Mouse (Mus musculus) midbrain, embryonic 14.5 days (tissue): Measurements from ENCODE around the gene Chchd3. TPM values are rescaled to one million over a fixed set of nuclear protein-coding genes. Genes with fewer than 3 reads are reported as not detected.

Source experiments
- ATAC-seq: fragments of 200-750 bp; cut with Nextera tagmentation; 2 replicates; pipeline ENCODE4 v1.8.0; 2017; ENCODE audit warnings: moderate number of reproducible peaks, moderate library complexity; ENCODE audit not compliant: low FRiP score, low TSS enrichment
- DNase-seq: peaks from one replicate; pipeline ENCODE4 v3.0.0-alpha.2; 2015
- H3K27ac ChIP-seq: fragments of 300-500 bp; sonication (generic); replicated peaks from 2 replicates; pipeline ENCODE4 v1.5.1; 2014; ENCODE audit warnings: mild to moderate bottlenecking, low read depth, low read length, moderate library complexity
- H3K27me3 ChIP-seq: fragments of 300-500 bp; sonication (generic); 2 replicates; pipeline ENCODE4 v1.6.1; 2014; ENCODE audit warnings: low read length, control low read depth, mixed read lengths; ENCODE audit not compliant: control insufficient read depth, insufficient read depth
- H3K36me3 ChIP-seq: fragments of 300-500 bp; sonication (generic); 2 replicates; pipeline ENCODE4 v1.6.1; 2014; ENCODE audit warnings: low read length, control low read depth; ENCODE audit not compliant: control insufficient read depth, insufficient read depth
- H3K4me1 ChIP-seq: fragments of 300-500 bp; sonication (generic); 2 replicates; pipeline ENCODE4 v1.6.1; 2014; ENCODE audit warnings: mild to moderate bottlenecking, antibody characterized with exemption, low read length, control low read depth; ENCODE audit not compliant: control insufficient read depth, insufficient read depth
- H3K4me2 ChIP-seq: fragments of 300-500 bp; sonication (generic); 2 replicates; pipeline ENCODE4 v1.6.1; 2014; ENCODE audit warnings: mild to moderate bottlenecking, low read length, moderate library complexity
- H3K4me3 ChIP-seq: fragments of 300-500 bp; sonication (generic); replicated peaks from 2 replicates; pipeline ENCODE4 v1.5.1; 2014; ENCODE audit warnings: low read depth, low read length
- H3K9ac ChIP-seq: fragments of 300-500 bp; sonication (generic); replicated peaks from 2 replicates; pipeline ENCODE4 v1.6.1; 2014; ENCODE audit warnings: mild to moderate bottlenecking, low read length, moderate library complexity
- H3K9me3 ChIP-seq: fragments of 300-500 bp; sonication (generic); 2 replicates; pipeline ENCODE4 v1.6.1; 2016; ENCODE audit warnings: low read length, control low read depth, mixed read lengths; ENCODE audit not compliant: control insufficient read depth
- WGBS: fragments of 180-500 bp; shearing (Covaris S2); extraction: QIAGEN DNeasy Blood & Tissue Kit; methylation state at CpG from one replicate; pipeline ENCODE4 v1.1.7; 2014; 5-methylcytosine and 5-hydroxymethylcytosine counted together
- polyA plus RNA-seq: library from polyadenylated mRNA; unstranded; fragments of >200 nt; fragmentation: Nextera tagmentation; extraction: Ambion mirVana; gene quantifications from 2 replicates; pipeline ENCODE4 v1.2.1, GENCODE M21; 2014

The Chchd3 gene
- polyA plus RNA-seq, 1 experiment from 2014 or later = 110 TPM

DNA sequence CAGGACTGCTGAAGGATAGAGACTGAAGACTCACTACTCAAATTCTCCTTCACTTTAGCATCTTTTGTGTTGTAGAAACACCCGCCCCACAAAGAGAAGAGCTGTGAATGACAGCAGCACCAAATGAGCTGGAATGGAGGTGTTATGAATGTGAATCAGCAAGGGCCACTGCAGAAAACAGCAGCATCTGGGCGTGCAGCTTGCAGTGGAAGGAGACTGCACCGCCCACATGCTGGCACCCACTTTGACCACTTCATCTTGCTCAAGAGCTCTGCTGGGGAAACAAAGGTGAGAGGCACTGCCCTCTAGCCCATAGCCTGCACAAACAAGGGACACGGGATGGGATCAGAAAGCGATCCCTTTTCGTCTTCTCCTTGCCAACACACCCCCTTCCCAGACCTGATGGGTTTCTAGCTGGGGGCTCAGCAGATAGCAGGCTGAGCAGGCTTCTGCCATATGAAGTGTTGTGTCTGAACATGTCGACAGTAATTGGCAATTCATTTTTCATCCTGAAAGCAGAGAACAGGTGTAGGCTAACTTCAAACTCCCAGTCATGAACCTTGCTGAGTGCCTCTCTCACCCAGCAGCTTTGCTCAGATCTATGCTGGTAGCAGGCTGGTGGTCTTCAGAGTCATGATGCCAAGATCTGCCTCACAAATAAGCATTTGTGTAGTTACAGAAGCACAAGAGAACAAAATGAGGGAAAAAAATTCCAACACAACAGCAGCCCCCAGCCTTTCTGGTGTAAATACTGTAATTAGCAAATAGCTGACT lies 222.7 kb downstream of the Chchd3 start:
- H3K27ac ChIP-seq = peak overlapping the region; percentile 22
- H3K9ac ChIP-seq = no peak overlapping the region
- DNase-seq (no peak), ATAC-seq (no peak)
- WGBS = 69% methylated on average over 7 of the region's 7 CpGs
- H3K4me1 ChIP-seq = no peaks in the 10 kb centered on the region
- no peak overlapping the region for H3K4me2 ChIP-seq
- H3K27me3 ChIP-seq = no peaks in the 10 kb centered on the region
- H3K36me3 ChIP-seq = no peaks in the 10 kb centered on the region
- H3K4me3 ChIP-seq = no peak overlapping the region
- no peaks in the 10 kb centered on the region for H3K9me3 ChIP-seq

GRCm38 (mm10) chr6:32823856-32824620 lies 236.0 kb downstream of the Chchd3 start:
- DNase-seq (no peak), ATAC-seq (no peak)
- no peak overlapping the region for H3K27ac ChIP-seq
- H3K4me1 ChIP-seq = no peaks in the 10 kb centered on the region
- H3K27me3 ChIP-seq = no peaks in the 10 kb centered on the region
- H3K9me3 ChIP-seq = no peaks in the 10 kb centered on the region
- no peaks in the 10 kb centered on the region for H3K36me3 ChIP-seq
- no peak overlapping the region for H3K9ac ChIP-seq
- H3K4me3 ChIP-seq = no peak overlapping the region
- H3K4me2 ChIP-seq = no peak overlapping the region
- WGBS = 90% methylated on average over 12 of the region's 12 CpGs

GRCm38 (mm10) chr6:32818961-32819360 lies 241.1 kb downstream of the Chchd3 start:
- Histone ChIP-seq H3K27ac (no peak overlapping the region), H3K4me3 (no peak overlapping the region), H3K36me3 (no peaks in the 10 kb centered on the region), H3K9ac (no peak overlapping the region), H3K4me1 (no peaks in the 10 kb centered on the region), H3K9me3 (no peaks in the 10 kb centered on the region), H3K27me3 (no peaks in the 10 kb centered on the region), H3K4me2 (no peak overlapping the region)
- 57% methylated on average over 4 of the region's 4 CpGs for WGBS
- DNase-seq = no peak
- ATAC-seq = no peak

GRCm38 (mm10) chr6:32808796-32809195 lies 251.3 kb downstream of the Chchd3 start:
- DNase-seq (no peak), ATAC-seq (no peak)
- H3K4me2 ChIP-seq = no peak overlapping the region
- no peaks in the 10 kb centered on the region for H3K27me3 ChIP-seq
- H3K27ac ChIP-seq = no peak overlapping the region
- no peak overlapping the region for H3K4me3 ChIP-seq
- H3K36me3 ChIP-seq = no peaks in the 10 kb centered on the region
- no peak overlapping the region for H3K9ac ChIP-seq
- 92% methylated on average over 1 of the region's 1 CpGs for WGBS
- no peaks in the 10 kb centered on the region for H3K9me3 ChIP-seq
- H3K4me1 ChIP-seq = 0 out of 2 replicates have a peak, but pooled peaks cover 4% of the 10 kb centered on the region

DNA sequence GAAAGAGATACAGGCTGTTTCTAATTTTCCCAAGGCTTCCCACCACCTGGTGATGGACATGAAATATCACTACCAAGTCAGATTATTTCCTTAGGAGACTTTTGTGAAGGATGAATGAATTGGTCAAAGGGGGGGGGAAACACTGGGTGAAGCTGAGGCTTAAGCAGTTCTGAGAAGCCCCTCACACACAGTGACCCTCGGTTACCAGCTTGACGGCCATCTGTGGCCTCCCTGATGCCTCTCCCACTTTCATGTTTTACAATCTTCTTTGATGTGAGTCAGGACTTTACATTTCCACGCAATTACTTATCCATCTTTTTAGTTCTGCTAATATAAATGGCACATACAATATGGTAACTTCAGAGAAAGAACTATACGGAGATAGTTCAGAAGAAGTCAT lies 252.3 kb downstream of the Chchd3 start:
- Histone ChIP-seq H3K27ac (no peak overlapping the region), H3K4me1 (0 out of 2 replicates have a peak, but pooled peaks cover 4% of the 10 kb centered on the region), H3K9me3 (no peaks in the 10 kb centered on the region), H3K36me3 (no peaks in the 10 kb centered on the region), H3K4me3 (no peak overlapping the region), H3K27me3 (no peaks in the 10 kb centered on the region), H3K9ac (no peak overlapping the region), H3K4me2 (no peak overlapping the region)
- 48% methylated on average over 4 of the region's 4 CpGs for WGBS
- DNase-seq = no peak
- ATAC-seq = no peak

GRCm38 (mm10) chr6:32803646-32804045 lies 256.4 kb downstream of the Chchd3 start:
- 97% methylated on average over 4 of the region's 4 CpGs for WGBS
- Histone ChIP-seq H3K27ac (no peak overlapping the region), H3K36me3 (peaks cover 4% of the 10 kb centered on the region; the same call in 1 of the 2 replicates), H3K9ac (no peak overlapping the region), H3K9me3 (no peaks in the 10 kb centered on the region), H3K4me3 (no peak overlapping the region), H3K27me3 (no peaks in the 10 kb centered on the region), H3K4me1 (0 out of 2 replicates have a peak, but pooled peaks cover 4% of the 10 kb centered on the region), H3K4me2 (no peak overlapping the region)
- ATAC-seq (no peak), DNase-seq (no peak)

GRCm38 (mm10) chr6:32801776-32802175 lies 258.3 kb downstream of the Chchd3 start:
- no peak overlapping the region for H3K4me2 ChIP-seq
- 98% methylated on average over 6 of the region's 6 CpGs for WGBS
- no peak overlapping the region for H3K27ac ChIP-seq
- no peak for ATAC-seq
- no peaks in the 10 kb centered on the region for H3K9me3 ChIP-seq
- H3K9ac ChIP-seq = no peak overlapping the region
- DNase-seq = no peak
- peaks cover 4% of the 10 kb centered on the region; the same call in 1 of the 2 replicates for H3K36me3 ChIP-seq
- no peaks in the 10 kb centered on the region for H3K27me3 ChIP-seq
- no peak overlapping the region for H3K4me3 ChIP-seq
- H3K4me1 ChIP-seq = 0 out of 2 replicates have a peak, but pooled peaks cover 4% of the 10 kb centered on the region

- DNase-seq (no peak), ATAC-seq (no peak)
- no peak overlapping the region for H3K4me3 ChIP-seq
- H3K4me2 ChIP-seq = no peak overlapping the region
- no peak overlapping the region for H3K9ac ChIP-seq
- H3K9me3 ChIP-seq = peaks cover 6% of the 10 kb centered on the region; the same call in 1 of the 2 replicates
- no peaks in the 10 kb centered on the region for H3K4me1 ChIP-seq
- no peak overlapping the region for H3K27ac ChIP-seq
- 16% methylated on average over 4 of the region's 4 CpGs for WGBS
- no peaks in the 10 kb centered on the region for H3K27me3 ChIP-seq
- peaks cover 4% of the 10 kb centered on the region; the same call in 1 of the 2 replicates for H3K36me3 ChIP-seq
Observed at GRCm38 (mm10) chr6:32797525-32797924, 262.5 kb downstream of the Chchd3 start.
